Mouse (Mus musculus) cortical plate, adult 2 months (tissue): ENCODE results near the gene Ppp6c.

Source experiments
- CTCF ChIP-seq: fragments of 200-500 bp; IDR thresholded peaks from 2 replicates; pipeline ENCODE4 v1.5.1; 2011; ENCODE audit warnings: mild to moderate bottlenecking, control low read depth, low read length; ENCODE audit not compliant: insufficient read depth; ENCODE audit errors: extremely low read depth
- POLR2A ChIP-seq: fragments of 200-500 bp; IDR thresholded peaks from 2 replicates; pipeline ENCODE4 v1.6.1; 2011; ENCODE audit warnings: mild to moderate bottlenecking, low read length, control low read depth; ENCODE audit not compliant: insufficient read depth; ENCODE audit errors: extremely low read depth

DNA sequence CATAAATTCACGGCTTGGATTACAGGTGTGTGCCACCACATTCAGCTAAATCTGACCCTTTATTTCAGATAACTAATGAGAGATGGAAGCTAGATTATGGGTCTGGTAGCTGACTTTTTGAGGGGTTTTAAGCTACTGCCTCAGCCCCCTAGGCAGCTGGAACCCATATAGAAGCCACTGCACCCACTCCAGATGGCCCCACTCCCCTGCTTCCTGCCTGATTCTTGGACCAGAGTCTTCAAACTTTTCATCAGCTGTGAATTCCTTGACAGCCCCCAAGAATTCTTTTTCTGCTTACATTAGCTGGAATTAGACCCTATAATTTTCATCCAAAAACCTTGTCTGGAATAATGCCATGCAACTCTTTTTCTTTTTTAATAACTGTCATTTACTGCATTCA is 79.8 kb downstream of the Ppp6c start:
- no peak for TF ChIP-seq POLR2A
- TF ChIP-seq CTCF: no peak
